Mouse (Mus musculus): ENCODE results near the gene Mdga2. TPM values are rescaled to one million over a fixed set of nuclear protein-coding genes. Genes with fewer than 3 reads are reported as not detected.

The Mdga2 gene
- polyA plus RNA-seq, 1 experiment from 2014 or later: 4.7 TPM

DNA sequence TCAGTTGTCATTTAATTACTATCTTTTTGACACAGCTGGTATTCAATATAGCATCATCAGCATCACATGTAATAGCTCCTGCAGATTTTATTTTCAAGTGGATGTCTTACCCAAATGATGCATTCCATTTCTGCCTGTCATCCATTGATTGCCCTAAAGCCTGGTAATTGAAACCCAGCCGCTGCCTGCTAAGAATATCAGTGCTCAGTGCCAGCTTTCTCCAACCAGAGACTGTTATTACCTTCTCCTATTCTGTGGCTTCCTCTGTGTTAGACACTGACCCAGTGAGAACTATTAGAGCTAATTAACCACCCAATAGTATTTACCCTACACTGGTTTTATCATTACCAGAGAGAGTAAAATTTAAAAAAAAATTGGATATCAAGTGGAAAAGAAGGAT lies 333.7 kb downstream of the Mdga2 start:
- H3K9ac ChIP-seq (ENCODE audit: low read length): no peak overlapping the region
- DNase-seq (ENCODE audit: low spot score): no peak
- H3K4me1 ChIP-seq (replicated peaks; ENCODE audit: control insufficient read depth, insufficient read depth, low read length): no peaks in the 10 kb centered on the region
- no peaks in the 10 kb centered on the region for H3K36me3 ChIP-seq (ENCODE audit: control insufficient read depth, insufficient read depth, low read length)
- WGBS: 76% methylated on average over 1 of the region's 1 CpGs
- H3K4me3 ChIP-seq (ENCODE audit: low read depth, low read length): no peak overlapping the region
- H3K27me3 ChIP-seq (ENCODE audit: control insufficient read depth, insufficient read depth, low read length): no peaks in the 10 kb centered on the region
- ATAC-seq (replicated peaks; ENCODE audit: low FRiP score): no peak
- no peak overlapping the region for H3K27ac ChIP-seq (ENCODE audit: low read depth, low read length)
- no peaks in the 10 kb centered on the region for H3K9me3 ChIP-seq (ENCODE audit: control insufficient read depth, low read length)
- H3K4me2 ChIP-seq (ENCODE audit: low read depth, low read length, severe bottlenecking): no peak overlapping the region

DNA sequence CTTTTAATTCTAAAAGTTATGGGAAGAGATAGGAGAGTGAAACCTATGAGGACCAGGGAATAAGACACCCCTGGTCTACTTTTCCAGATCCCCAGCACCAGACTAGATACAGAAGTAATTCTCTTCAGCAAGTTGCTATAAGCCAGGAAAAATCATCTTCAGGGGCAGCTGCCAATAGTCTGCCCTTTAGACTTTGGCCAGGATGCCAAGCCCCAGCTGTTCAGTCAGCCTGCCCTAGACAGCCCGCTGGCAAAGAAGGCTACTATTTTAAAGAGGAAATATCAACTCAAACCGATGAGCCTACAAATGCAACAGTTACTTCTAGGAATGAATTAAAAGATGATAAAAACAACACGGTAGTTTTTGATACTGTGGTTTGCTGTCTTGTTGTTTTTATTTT lies 356.1 kb downstream of the Mdga2 start:
- Histone ChIP-seq H3K4me2 (ENCODE audit: low read depth, low read length, severe bottlenecking) (no peak overlapping the region), H3K4me1 (replicated peaks; ENCODE audit: control insufficient read depth, insufficient read depth, low read length) (no peaks in the 10 kb centered on the region), H3K9ac (ENCODE audit: low read length) (no peak overlapping the region), H3K27me3 (ENCODE audit: control insufficient read depth, insufficient read depth, low read length) (no peaks in the 10 kb centered on the region), H3K4me3 (ENCODE audit: low read depth, low read length) (no peak overlapping the region), H3K36me3 (ENCODE audit: control insufficient read depth, insufficient read depth, low read length) (no peaks in the 10 kb centered on the region), H3K27ac (ENCODE audit: low read depth, low read length) (no peak overlapping the region), H3K9me3 (ENCODE audit: control insufficient read depth, low read length) (no peaks in the 10 kb centered on the region)
- WGBS: 88% methylated on average over 3 of the region's 3 CpGs
- DNase-seq (ENCODE audit: low spot score) (no peak), ATAC-seq (replicated peaks; ENCODE audit: low FRiP score) (no peak)

DNA sequence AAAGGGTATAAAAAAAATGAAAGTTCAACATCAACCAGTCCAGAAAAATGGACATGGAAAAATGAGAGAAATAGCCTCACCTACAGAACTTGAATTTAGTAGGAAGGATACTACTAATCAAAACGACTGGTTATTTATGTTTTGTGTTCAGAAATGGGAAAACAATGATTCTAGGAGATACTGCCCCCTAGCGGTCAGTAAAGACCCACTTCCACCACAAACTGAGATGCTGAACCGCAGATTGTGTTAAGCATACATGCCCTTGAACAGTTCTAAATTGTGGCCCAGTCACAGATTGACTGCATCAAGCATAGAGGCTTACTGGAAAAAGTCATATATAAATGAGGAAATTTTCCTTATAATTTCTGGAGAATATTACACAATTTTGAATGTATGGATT lies 369.2 kb downstream of the Mdga2 start:
- H3K4me3 ChIP-seq (ENCODE audit: low read depth, low read length): no peak overlapping the region
- H3K9me3 ChIP-seq (ENCODE audit: control insufficient read depth, low read length): no peaks in the 10 kb centered on the region
- H3K27me3 ChIP-seq (ENCODE audit: control insufficient read depth, insufficient read depth, low read length): no peaks in the 10 kb centered on the region
- DNase-seq (ENCODE audit: low spot score): no peak
- no peak for ATAC-seq (replicated peaks; ENCODE audit: low FRiP score)
- no peak overlapping the region for H3K27ac ChIP-seq (ENCODE audit: low read depth, low read length)
- H3K9ac ChIP-seq (ENCODE audit: low read length): no peak overlapping the region
- WGBS: 24% methylated on average over 3 of the region's 3 CpGs
- H3K4me1 ChIP-seq (replicated peaks; ENCODE audit: control insufficient read depth, insufficient read depth, low read length): no peaks in the 10 kb centered on the region
- H3K4me2 ChIP-seq (ENCODE audit: low read depth, low read length, severe bottlenecking): no peak overlapping the region
- no peaks in the 10 kb centered on the region for H3K36me3 ChIP-seq (ENCODE audit: control insufficient read depth, insufficient read depth, low read length)

DNA sequence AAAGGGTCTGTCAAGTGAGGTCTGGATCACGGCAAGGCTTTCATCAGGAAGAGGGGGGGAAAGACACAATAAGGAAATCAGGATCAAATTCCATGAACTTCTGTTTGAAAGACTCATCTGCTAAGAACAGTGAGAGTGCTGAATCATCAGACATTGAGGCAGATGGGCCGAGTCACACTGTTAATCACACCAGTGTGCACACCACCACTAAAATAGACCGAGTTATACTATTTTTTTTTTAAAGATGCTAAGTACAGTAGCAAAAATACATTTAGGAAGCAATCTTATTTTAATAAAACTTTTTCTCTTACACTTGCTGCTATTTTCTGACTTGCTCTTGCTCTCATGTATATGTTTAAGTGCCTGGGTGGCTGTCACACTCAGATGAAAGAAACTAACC lies 382.0 kb downstream of the Mdga2 start:
- H3K27ac ChIP-seq (ENCODE audit: low read depth, low read length): no peak overlapping the region
- no peak overlapping the region for H3K4me3 ChIP-seq (ENCODE audit: low read depth, low read length)
- H3K4me2 ChIP-seq (ENCODE audit: low read depth, low read length, severe bottlenecking): no peak overlapping the region
- no peaks in the 10 kb centered on the region for H3K9me3 ChIP-seq (ENCODE audit: control insufficient read depth, low read length)
- no peak for ATAC-seq (replicated peaks; ENCODE audit: low FRiP score)
- no peak overlapping the region for H3K9ac ChIP-seq (ENCODE audit: low read length)
- no peaks in the 10 kb centered on the region for H3K36me3 ChIP-seq (ENCODE audit: control insufficient read depth, insufficient read depth, low read length)
- no peaks in the 10 kb centered on the region for H3K27me3 ChIP-seq (ENCODE audit: control insufficient read depth, insufficient read depth, low read length)
- 58% methylated on average over 3 of the region's 3 CpGs for WGBS
- H3K4me1 ChIP-seq (replicated peaks; ENCODE audit: control insufficient read depth, insufficient read depth, low read length): no peaks in the 10 kb centered on the region
- DNase-seq (ENCODE audit: low spot score): no peak

DNA sequence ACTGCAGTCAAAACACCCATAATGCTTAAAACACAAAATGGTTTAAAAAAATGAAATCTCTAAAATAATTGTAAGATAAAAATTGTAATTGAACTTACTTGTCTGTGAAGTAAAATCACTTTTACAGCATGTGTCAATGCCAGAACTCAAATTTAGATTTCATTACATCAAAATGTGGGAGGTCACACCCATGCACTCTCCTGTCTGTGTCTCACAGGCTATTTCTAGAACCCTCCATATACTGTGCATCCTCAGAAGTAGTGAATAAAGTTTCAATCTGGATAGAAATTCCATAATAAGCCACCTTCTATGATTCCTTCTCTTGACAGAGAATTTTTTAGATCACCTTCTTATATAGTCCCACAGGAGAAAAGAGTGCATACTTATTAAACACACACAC lies 466.7 kb downstream of the Mdga2 start:
- ATAC-seq (replicated peaks; ENCODE audit: low FRiP score) (no peak), DNase-seq (ENCODE audit: low spot score) (no peak)

DNA sequence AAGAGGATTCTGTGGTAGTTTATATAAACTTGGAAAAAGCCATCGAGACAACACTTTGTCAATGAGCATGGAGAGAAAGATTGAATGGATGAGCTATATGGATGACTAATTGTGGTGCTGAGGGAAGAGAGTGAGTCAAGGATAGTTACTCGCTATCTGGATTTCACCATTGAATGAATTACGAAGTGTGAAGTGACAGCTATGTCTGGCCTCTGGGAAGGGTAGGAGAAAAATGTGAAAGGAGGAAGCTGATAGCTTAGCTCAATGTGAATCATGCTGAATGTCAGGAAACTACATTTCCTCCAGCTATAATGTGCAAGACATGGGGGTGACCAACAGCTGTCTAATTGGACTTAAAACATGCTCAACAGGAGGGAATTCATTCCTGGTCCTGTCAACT lies 487.8 kb downstream of the Mdga2 start:
- Histone ChIP-seq H3K36me3 (ENCODE audit: control insufficient read depth, insufficient read depth, low read length) (no peaks in the 10 kb centered on the region), H3K27me3 (ENCODE audit: control insufficient read depth, insufficient read depth, low read length) (no peaks in the 10 kb centered on the region), H3K27ac (ENCODE audit: low read depth, low read length) (no peak overlapping the region), H3K4me2 (ENCODE audit: low read depth, low read length, severe bottlenecking) (no peak overlapping the region), H3K9ac (ENCODE audit: low read length) (no peak overlapping the region), H3K4me3 (ENCODE audit: low read depth, low read length) (no peak overlapping the region), H3K9me3 (ENCODE audit: control insufficient read depth, low read length) (no peaks in the 10 kb centered on the region), H3K4me1 (replicated peaks; ENCODE audit: control insufficient read depth, insufficient read depth, low read length) (no peaks in the 10 kb centered on the region)
- DNase-seq (ENCODE audit: low spot score) (no peak), ATAC-seq (replicated peaks; ENCODE audit: low FRiP score) (no peak)
- 85% methylated on average over 3 of the region's 3 CpGs for WGBS

More for the DNA sequence above, 466.7 kb downstream of the Mdga2 start:
- Histone ChIP-seq H3K4me2 (ENCODE audit: low read depth, low read length, severe bottlenecking) (no peak overlapping the region), H3K27ac (ENCODE audit: low read depth, low read length) (no peak overlapping the region), H3K9me3 (ENCODE audit: control insufficient read depth, low read length) (no peaks in the 10 kb centered on the region), H3K4me1 (replicated peaks; ENCODE audit: control insufficient read depth, insufficient read depth, low read length) (no peaks in the 10 kb centered on the region), H3K9ac (ENCODE audit: low read length) (no peak overlapping the region), H3K4me3 (ENCODE audit: low read depth, low read length) (no peak overlapping the region), H3K36me3 (ENCODE audit: control insufficient read depth, insufficient read depth, low read length) (no peaks in the 10 kb centered on the region), H3K27me3 (ENCODE audit: control insufficient read depth, insufficient read depth, low read length) (no peaks in the 10 kb centered on the region)

DNA sequence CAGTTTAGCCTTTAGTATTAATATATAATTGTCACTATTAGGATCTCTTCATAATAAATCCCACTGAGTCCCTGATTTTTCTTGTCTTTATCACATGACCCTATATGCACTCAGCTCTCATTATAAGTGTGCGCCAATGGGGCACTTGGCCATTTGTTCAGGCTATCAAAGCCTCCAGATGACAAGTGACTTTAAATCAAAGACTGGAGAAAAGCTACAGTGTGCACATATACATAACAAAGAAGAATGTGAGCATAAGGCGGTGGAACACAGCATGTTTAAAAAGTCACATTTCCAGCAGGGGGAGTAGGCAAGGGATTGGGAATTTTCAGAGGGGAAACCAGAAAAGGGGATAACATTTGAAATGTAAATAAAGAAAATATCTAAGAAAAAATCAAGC lies 497.9 kb downstream of the Mdga2 start:
- Histone ChIP-seq H3K36me3 (ENCODE audit: control insufficient read depth, insufficient read depth, low read length) (no peaks in the 10 kb centered on the region), H3K27ac (ENCODE audit: low read depth, low read length) (no peak overlapping the region), H3K4me3 (ENCODE audit: low read depth, low read length) (no peak overlapping the region), H3K9ac (ENCODE audit: low read length) (no peak overlapping the region), H3K27me3 (ENCODE audit: control insufficient read depth, insufficient read depth, low read length) (no peaks in the 10 kb centered on the region), H3K9me3 (ENCODE audit: control insufficient read depth, low read length) (no peaks in the 10 kb centered on the region), H3K4me2 (ENCODE audit: low read depth, low read length, severe bottlenecking) (no peak overlapping the region), H3K4me1 (replicated peaks; ENCODE audit: control insufficient read depth, insufficient read depth, low read length) (no peaks in the 10 kb centered on the region)
- ATAC-seq (replicated peaks; ENCODE audit: low FRiP score) (0 out of 2 replicates have a peak, but pooled peaks have one; percentile 27), DNase-seq (ENCODE audit: low spot score) (no peak)
- WGBS: 54% methylated on average over 2 of the region's 2 CpGs

DNA sequence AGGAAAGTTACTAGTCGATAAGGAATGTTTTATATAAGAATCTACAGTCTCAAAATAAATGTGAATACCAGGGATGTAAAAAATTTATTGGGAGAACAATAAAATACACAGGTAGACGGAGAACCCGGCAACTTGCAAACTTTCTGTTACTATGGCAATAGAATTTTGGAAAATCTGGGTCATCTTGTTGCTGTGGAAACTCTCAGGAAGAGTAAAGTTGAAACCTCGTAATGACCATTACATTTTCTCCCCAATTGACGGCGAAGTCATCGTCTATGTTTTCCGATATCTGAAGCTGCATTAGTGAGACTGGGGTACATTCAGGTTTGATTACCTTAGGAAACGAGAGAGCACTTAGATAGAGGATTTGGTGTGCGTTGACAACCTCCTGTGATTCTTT lies 514.0 kb downstream of the Mdga2 start:
- Histone ChIP-seq H3K36me3 (ENCODE audit: control insufficient read depth, insufficient read depth, low read length) (no peaks in the 10 kb centered on the region), H3K9me3 (ENCODE audit: control insufficient read depth, low read length) (no peaks in the 10 kb centered on the region), H3K27me3 (ENCODE audit: control insufficient read depth, insufficient read depth, low read length) (no peaks in the 10 kb centered on the region), H3K4me3 (ENCODE audit: low read depth, low read length) (no peak overlapping the region), H3K4me1 (replicated peaks; ENCODE audit: control insufficient read depth, insufficient read depth, low read length) (no peaks in the 10 kb centered on the region), H3K27ac (ENCODE audit: low read depth, low read length) (no peak overlapping the region), H3K9ac (ENCODE audit: low read length) (no peak overlapping the region), H3K4me2 (ENCODE audit: low read depth, low read length, severe bottlenecking) (no peak overlapping the region)
- no peak for ATAC-seq (replicated peaks; ENCODE audit: low FRiP score)
- no peak for DNase-seq (ENCODE audit: low spot score)
- WGBS: 85% methylated on average over 10 of the region's 10 CpGs

DNA sequence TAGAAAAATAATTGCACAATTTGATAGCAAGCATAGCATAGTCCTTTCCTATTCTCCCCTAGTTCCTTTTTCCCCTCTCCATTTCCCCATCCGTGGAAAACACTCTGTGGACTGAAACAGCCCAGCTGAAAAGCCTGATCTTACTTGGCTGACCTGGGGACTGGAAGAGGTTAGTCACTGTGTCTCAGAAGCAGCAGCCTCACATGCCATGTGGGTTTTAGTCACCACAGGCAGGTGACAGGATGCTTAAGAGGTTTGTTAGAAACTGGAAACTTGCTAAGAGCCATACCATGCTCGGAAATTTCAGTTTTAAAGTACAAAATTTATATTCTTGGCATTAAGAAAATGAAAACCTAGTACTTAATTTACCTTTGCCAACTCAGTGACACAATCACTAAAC lies 514.9 kb downstream of the Mdga2 start:
- no peak overlapping the region for H3K9ac ChIP-seq (ENCODE audit: low read length)
- ATAC-seq (replicated peaks; ENCODE audit: low FRiP score): no peak
- no peaks in the 10 kb centered on the region for H3K9me3 ChIP-seq (ENCODE audit: control insufficient read depth, low read length)
- H3K4me2 ChIP-seq (ENCODE audit: low read depth, low read length, severe bottlenecking): no peak overlapping the region
- no peak for DNase-seq (ENCODE audit: low spot score)
- H3K27ac ChIP-seq (ENCODE audit: low read depth, low read length): no peak overlapping the region
- WGBS: 32% methylated on average over 2 of the region's 2 CpGs
- no peak overlapping the region for H3K4me3 ChIP-seq (ENCODE audit: low read depth, low read length)
- no peaks in the 10 kb centered on the region for H3K27me3 ChIP-seq (ENCODE audit: control insufficient read depth, insufficient read depth, low read length)
- H3K36me3 ChIP-seq (ENCODE audit: control insufficient read depth, insufficient read depth, low read length): no peaks in the 10 kb centered on the region
- no peaks in the 10 kb centered on the region for H3K4me1 ChIP-seq (replicated peaks; ENCODE audit: control insufficient read depth, insufficient read depth, low read length)

Data from forebrain, embryonic 11.5 days (tissue).